Mouse (Mus musculus) erythroblast, embryonic 14.5 days (primary cell): ENCODE data around the gene Rasal3. TPM values are rescaled to one million over a fixed set of nuclear protein-coding genes. Genes with fewer than 3 reads are reported as not detected.

Experiments used
- H3K27me3 ChIP-seq: 2 replicates; pipeline ENCODE4 v1.6.1; 2012; ENCODE audit warnings: inconsistent platforms; ENCODE audit not compliant: control insufficient read depth
- H3K36me3 ChIP-seq: 2 replicates; pipeline ENCODE4 v1.6.1; 2012; ENCODE audit warnings: mild to moderate bottlenecking, inconsistent platforms; ENCODE audit not compliant: control insufficient read depth
- H3K4me1 ChIP-seq: 2 replicates; pipeline ENCODE4 v1.6.1; 2012; ENCODE audit warnings: inconsistent platforms; ENCODE audit not compliant: control insufficient read depth
- H3K4me3 ChIP-seq: replicated peaks from 2 replicates; pipeline ENCODE3; 2012; ENCODE audit warnings: moderate library complexity, mild to moderate bottlenecking, inconsistent platforms
- H3K9me3 ChIP-seq: 2 replicates; pipeline ENCODE4 v1.6.1; 2012; ENCODE audit warnings: low read length, inconsistent platforms, mixed read lengths; ENCODE audit not compliant: control insufficient read depth
- GATA1 ChIP-seq: IDR thresholded peaks from 2 replicates; pipeline ENCODE4 v1.6.1; 2012; ENCODE audit warnings: low read length, inconsistent platforms, mixed read lengths
- TAL1 ChIP-seq: IDR thresholded peaks from 3 replicates; pipeline ENCODE4 v1.6.1; 2012; ENCODE audit warnings: low read length, inconsistent platforms, mixed read lengths
- polyA plus RNA-seq: library from polyadenylated mRNA; stranded (reverse); fragments of >175 nt; gene quantifications from 2 replicates; pipeline ENCODE4 v1.2.3, GENCODE M21; 2012

Rasal3 gene
- polyA plus RNA-seq, 1 experiment = 0.17 TPM

GRCm38 (mm10) chr17:32359928-32360327, 43.5 kb downstream of the Rasal3 start:
- H3K4me3 ChIP-seq = no peak overlapping the region
- peaks cover 32% of the 10 kb centered on the region for H3K4me1 ChIP-seq
- H3K27me3 ChIP-seq = no peaks in the 10 kb centered on the region
- TF ChIP-seq GATA1 = no peak
- TF ChIP-seq TAL1 = no peak
- H3K36me3 ChIP-seq = peaks cover 81% of the 10 kb centered on the region
- H3K9me3 ChIP-seq = no peaks in the 10 kb centered on the region

GRCm38 (mm10) chr17:32358943-32359340, 44.4 kb downstream of the Rasal3 start:
- H3K4me1 ChIP-seq = peaks cover 25% of the 10 kb centered on the region
- H3K9me3 ChIP-seq = no peaks in the 10 kb centered on the region
- H3K36me3 ChIP-seq = peaks cover 89% of the 10 kb centered on the region
- no peak overlapping the region for H3K4me3 ChIP-seq
- H3K27me3 ChIP-seq = no peaks in the 10 kb centered on the region
- TF ChIP-seq GATA1 (no peak), TAL1 (no peak)

GRCm38 (mm10) chr17:32358192-32358942, 45.0 kb downstream of the Rasal3 start:
- Histone ChIP-seq H3K9me3 (no peaks in the 10 kb centered on the region), H3K36me3 (peaks cover 94% of the 10 kb centered on the region), H3K4me3 (no peak overlapping the region), H3K4me1 (peaks cover 20% of the 10 kb centered on the region), H3K27me3 (no peaks in the 10 kb centered on the region)
- no peak for TF ChIP-seq GATA1
- TF ChIP-seq TAL1 = no peak

- Histone ChIP-seq H3K36me3 (peaks cover 87% of the 10 kb centered on the region), H3K9me3 (no peaks in the 10 kb centered on the region), H3K4me3 (no peak overlapping the region), H3K27me3 (no peaks in the 10 kb centered on the region), H3K4me1 (peaks cover 13% of the 10 kb centered on the region)
- TF ChIP-seq TAL1 (no peak), GATA1 (no peak)
Measured at GRCm38 (mm10) chr17:32356766-32357760, 46.3 kb downstream of the Rasal3 start.

GRCm38 (mm10) chr17:32356281-32356680, 47.1 kb downstream of the Rasal3 start:
- H3K27me3 ChIP-seq = no peaks in the 10 kb centered on the region
- H3K4me1 ChIP-seq = peaks cover 17% of the 10 kb centered on the region
- H3K9me3 ChIP-seq = no peaks in the 10 kb centered on the region
- H3K36me3 ChIP-seq = peaks cover 79% of the 10 kb centered on the region
- TF ChIP-seq TAL1 (no peak), GATA1 (no peak)
- H3K4me3 ChIP-seq = no peak overlapping the region

- H3K36me3 ChIP-seq = peaks cover 67% of the 10 kb centered on the region
- H3K27me3 ChIP-seq = no peaks in the 10 kb centered on the region
- H3K4me3 ChIP-seq = no peak overlapping the region
- TF ChIP-seq GATA1 = no peak
- TF ChIP-seq TAL1 = no peak
- peaks cover 22% of the 10 kb centered on the region for H3K4me1 ChIP-seq
- no peaks in the 10 kb centered on the region for H3K9me3 ChIP-seq
Measured at GRCm38 (mm10) chr17:32355031-32355430, 48.4 kb downstream of the Rasal3 start.

- H3K36me3 ChIP-seq = peaks cover 58% of the 10 kb centered on the region
Measured at GRCm38 (mm10) chr17:32354211-32354610, 49.2 kb downstream of the Rasal3 start.

GRCm38 (mm10) chr17:32353696-32354095, 49.7 kb downstream of the Rasal3 start:
- Histone ChIP-seq H3K27me3 (no peaks in the 10 kb centered on the region), H3K36me3 (peaks cover 53% of the 10 kb centered on the region), H3K9me3 (no peaks in the 10 kb centered on the region), H3K4me3 (no peak overlapping the region), H3K4me1 (peaks cover 34% of the 10 kb centered on the region)
- TF ChIP-seq TAL1 = no peak
- no peak for TF ChIP-seq GATA1

More at GRCm38 (mm10) chr17:32354211-32354610, 49.2 kb downstream of the Rasal3 start:
- H3K27me3 ChIP-seq = no peaks in the 10 kb centered on the region
- peaks cover 30% of the 10 kb centered on the region for H3K4me1 ChIP-seq
- no peak for TF ChIP-seq TAL1
- TF ChIP-seq GATA1 = no peak
- no peak overlapping the region for H3K4me3 ChIP-seq
- no peaks in the 10 kb centered on the region for H3K9me3 ChIP-seq

- Histone ChIP-seq H3K27me3 (no peaks in the 10 kb centered on the region), H3K36me3 (peaks cover 41% of the 10 kb centered on the region), H3K9me3 (no peaks in the 10 kb centered on the region), H3K4me3 (no peak overlapping the region), H3K4me1 (peaks cover 48% of the 10 kb centered on the region)
- TF ChIP-seq GATA1 (no peak), TAL1 (no peak)
Measured at GRCm38 (mm10) chr17:32351726-32352125, 51.7 kb downstream of the Rasal3 start.
